Mouse (Mus musculus): ENCODE results near the gene Ubald2. TPM values are rescaled to one million over a fixed set of nuclear protein-coding genes. Genes with fewer than 3 reads are reported as not detected.

Ubald2 gene
- polyA plus RNA-seq, 1 experiment from 2014 or later, result 59.6 TPM

GRCm38 (mm10) chr11:116429862-116430613 lies 3.9 kb upstream of the Ubald2 start:
- Histone ChIP-seq H3K27ac (no peak overlapping the region), H3K27me3 (peaks cover 13% of the 10 kb centered on the region; the same call in 1 of the 2 replicates), H3K9ac (no peak overlapping the region), H3K4me1 (peaks cover 12% of the 10 kb centered on the region), H3K4me2 (no peak overlapping the region), H3K36me3 (replicated peaks) (no peaks in the 10 kb centered on the region), H3K4me3 (replicated peaks) (no peak overlapping the region), H3K9me3 (no peaks in the 10 kb centered on the region)
- ATAC-seq (ENCODE audit: low FRiP score), result no peak
- 87% methylated on average over 9 of the region's 9 CpGs for WGBS

- H3K9ac ChIP-seq, result no peak overlapping the region
- WGBS, result 29% methylated on average over 22 of the region's 22 CpGs
- H3K27ac ChIP-seq, result no peak overlapping the region
- H3K4me2 ChIP-seq, result peak overlapping the region; percentile 29; the same call in 1 of the 2 replicates
- no peak overlapping the region for H3K4me3 ChIP-seq (replicated peaks)
- H3K36me3 ChIP-seq (replicated peaks), result peaks cover 2% of the 10 kb centered on the region
- H3K27me3 ChIP-seq, result peaks cover 13% of the 10 kb centered on the region; the same call in 1 of the 2 replicates
- ATAC-seq (ENCODE audit: low FRiP score), result no peak
- no peaks in the 10 kb centered on the region for H3K9me3 ChIP-seq
- peaks cover 21% of the 10 kb centered on the region for H3K4me1 ChIP-seq
Measured at GRCm38 (mm10) chr11:116430723-116431427, 3.0 kb upstream of the Ubald2 start.

DNA sequence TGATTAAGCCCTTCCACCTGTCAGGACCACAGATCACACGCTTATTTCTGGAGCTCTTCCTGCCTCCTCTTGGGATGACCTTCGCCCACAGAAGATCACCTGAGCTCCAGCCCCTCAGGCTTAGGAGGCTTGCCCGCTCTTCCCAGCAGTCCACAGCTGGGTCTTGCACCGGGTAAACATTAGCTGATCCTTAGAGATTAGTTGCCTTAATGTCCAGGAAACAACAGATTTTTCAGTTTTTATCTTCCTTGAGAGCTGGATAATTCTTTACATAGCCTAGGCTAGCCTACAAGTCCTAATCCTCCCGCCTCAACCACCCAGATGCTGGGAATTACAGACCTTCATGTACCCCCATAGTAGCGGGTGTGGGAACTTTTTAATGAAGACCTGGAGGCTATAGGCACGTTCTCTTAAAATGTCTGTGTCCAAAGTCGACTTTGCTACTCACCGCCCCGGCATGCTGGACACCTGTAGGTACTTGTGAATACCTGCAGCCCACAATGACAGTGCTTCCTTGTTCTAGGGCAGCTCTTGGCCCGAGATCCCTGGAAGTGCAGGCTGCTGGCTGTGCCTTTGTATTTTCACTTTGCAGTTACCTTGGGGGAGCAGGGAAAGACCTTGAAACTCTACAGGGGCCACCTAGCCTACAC lies 2.3 kb upstream of the Ubald2 start:
- H3K4me3 ChIP-seq (replicated peaks), result no peak overlapping the region
- peaks cover 13% of the 10 kb centered on the region; the same call in 1 of the 2 replicates for H3K27me3 ChIP-seq
- H3K27ac ChIP-seq, result no peak overlapping the region

DNA sequence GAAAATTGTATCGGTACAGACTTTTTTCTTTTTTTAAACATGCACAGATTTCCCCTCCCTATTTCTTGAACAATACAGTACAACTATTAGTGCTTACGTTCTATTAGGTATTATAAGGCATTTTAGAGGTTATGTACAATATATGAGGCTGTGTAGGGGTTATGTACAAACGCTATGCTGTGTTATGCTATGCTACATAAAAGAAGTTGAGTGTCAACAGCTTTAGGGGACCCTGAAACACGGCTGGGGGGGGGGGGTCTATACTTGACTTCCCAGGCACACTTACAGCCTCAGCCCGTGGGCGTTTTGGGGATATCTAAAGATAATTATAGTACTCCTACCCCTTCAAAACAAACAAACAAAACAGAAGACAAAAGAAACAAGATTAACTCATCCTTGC lies 1.8 kb upstream of the Ubald2 start:
- no peak overlapping the region for H3K27ac ChIP-seq
- H3K9ac ChIP-seq, result no peak overlapping the region
- peaks cover 33% of the 10 kb centered on the region for H3K4me1 ChIP-seq
- ATAC-seq (ENCODE audit: low FRiP score), result no peak
- peaks cover 13% of the 10 kb centered on the region; the same call in 1 of the 2 replicates for H3K27me3 ChIP-seq
- H3K36me3 ChIP-seq (replicated peaks), result peaks cover 14% of the 10 kb centered on the region
- H3K9me3 ChIP-seq, result no peaks in the 10 kb centered on the region
- 56% methylated on average over 6 of the region's 6 CpGs for WGBS
- no peak overlapping the region for H3K4me3 ChIP-seq (replicated peaks)
- H3K4me2 ChIP-seq, result no peak overlapping the region

More for the DNA sequence above, 2.3 kb upstream of the Ubald2 start:
- Histone ChIP-seq H3K9me3 (no peaks in the 10 kb centered on the region), H3K36me3 (replicated peaks) (peaks cover 9% of the 10 kb centered on the region), H3K4me2 (peak overlapping the region; percentile 29; the same call in 1 of the 2 replicates), H3K9ac (no peak overlapping the region), H3K4me1 (peaks cover 28% of the 10 kb centered on the region)
- no peak for ATAC-seq (ENCODE audit: low FRiP score)
- 43% methylated on average over 11 of the region's 11 CpGs for WGBS

DNA sequence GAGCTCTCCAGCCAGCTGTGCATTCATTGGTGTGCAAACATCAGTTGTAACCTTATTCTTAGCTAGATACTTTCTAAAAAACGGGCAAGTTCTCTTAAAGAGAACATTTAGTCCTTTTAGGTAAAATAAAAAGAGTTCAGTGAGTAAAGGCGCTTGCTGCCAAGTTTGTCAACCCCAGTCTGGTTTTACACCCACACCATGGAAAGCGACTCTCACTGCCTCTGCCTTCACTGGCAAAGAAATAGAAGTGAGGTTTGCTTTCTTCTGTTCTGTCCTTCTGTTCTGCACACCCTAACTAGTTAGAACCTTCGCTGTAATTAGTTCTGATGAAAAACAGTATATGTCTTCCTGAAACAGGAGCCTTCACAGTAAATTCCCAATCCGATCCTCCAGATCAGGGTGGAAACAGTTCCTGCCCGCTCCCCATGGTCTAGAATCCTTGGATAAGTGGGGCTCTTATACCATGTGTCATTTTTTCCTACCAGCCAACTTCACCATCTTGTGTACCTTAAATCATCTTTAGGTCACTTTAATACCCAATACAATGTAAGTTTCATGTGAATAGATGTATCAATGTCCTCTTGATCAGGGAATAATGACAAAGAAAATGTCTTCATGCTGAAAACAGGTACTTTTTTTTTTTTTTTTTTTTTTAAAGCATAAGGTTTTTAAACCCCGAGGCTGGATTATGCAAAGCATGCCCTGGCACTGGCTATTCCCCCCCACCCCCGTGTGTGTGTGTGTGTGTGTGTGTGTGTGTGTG lies 1.1 kb upstream of the Ubald2 start:
- peaks cover 40% of the 10 kb centered on the region for H3K4me1 ChIP-seq
- peaks cover 21% of the 10 kb centered on the region for H3K36me3 ChIP-seq (replicated peaks)
- no peak for ATAC-seq (ENCODE audit: low FRiP score)
- 65% methylated on average over 8 of the region's 8 CpGs for WGBS
- H3K9ac ChIP-seq, result no peak overlapping the region
- no peaks in the 10 kb centered on the region for H3K9me3 ChIP-seq
- H3K4me3 ChIP-seq (replicated peaks), result no peak overlapping the region
- H3K4me2 ChIP-seq, result no peak overlapping the region
- H3K27ac ChIP-seq, result no peak overlapping the region
- peaks cover 13% of the 10 kb centered on the region; the same call in 1 of the 2 replicates for H3K27me3 ChIP-seq

DNA sequence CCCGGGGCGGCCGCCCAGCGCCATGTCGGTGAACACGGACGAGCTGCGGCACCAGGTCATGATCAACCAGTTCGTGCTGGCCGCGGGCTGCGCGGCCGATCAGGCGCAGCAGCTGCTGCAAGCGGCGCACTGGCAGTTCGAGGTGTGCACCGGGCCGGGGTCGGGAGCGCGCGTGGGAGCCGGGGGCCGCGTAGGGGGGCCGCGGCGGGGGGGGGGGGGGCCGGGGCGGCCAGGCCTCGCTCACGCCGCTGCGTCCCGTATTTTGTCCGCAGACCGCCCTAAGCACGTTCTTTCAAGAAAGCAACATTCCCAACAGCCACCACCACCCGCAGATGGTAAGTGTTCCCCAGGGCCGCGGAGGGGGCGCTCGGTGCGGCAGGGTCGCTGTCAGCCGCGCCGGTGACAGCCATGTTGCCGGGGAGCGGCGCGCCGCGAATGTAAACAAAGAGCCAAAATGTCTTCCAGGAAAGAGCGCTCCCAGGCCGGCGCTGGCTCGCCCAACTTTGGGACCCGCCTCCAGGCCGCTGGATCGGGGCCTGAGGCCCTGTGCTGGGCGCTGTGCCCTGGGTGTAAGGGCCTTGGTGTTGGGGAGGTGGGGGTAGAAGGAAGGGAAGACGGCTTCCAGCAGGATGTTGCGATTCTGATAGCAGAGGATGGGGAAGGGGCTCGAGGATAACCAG lies 533 bp downstream of the Ubald2 start:
- peak; percentile 3 for ATAC-seq (ENCODE audit: low FRiP score)
- WGBS, result under 1% methylated on average over 53 of the region's 67 CpGs
- peaks cover 43% of the 10 kb centered on the region for H3K4me1 ChIP-seq

GRCm38 (mm10) chr11:116434967-116435752 lies 1.3 kb downstream of the Ubald2 start:
- 53% methylated on average over 12 of the region's 12 CpGs for WGBS
- Histone ChIP-seq H3K36me3 (replicated peaks) (peaks cover 36% of the 10 kb centered on the region), H3K27ac (peak overlapping the region; percentile 96), H3K4me2 (peak overlapping the region; percentile 88), H3K4me1 (peaks cover 43% of the 10 kb centered on the region), H3K9ac (peak overlapping the region; percentile 98), H3K4me3 (replicated peaks) (peak overlapping the region; percentile 93), H3K9me3 (no peaks in the 10 kb centered on the region), H3K27me3 (peaks cover 13% of the 10 kb centered on the region; the same call in 1 of the 2 replicates)
- ATAC-seq (ENCODE audit: low FRiP score), result 0 out of 2 replicates have a peak, but pooled peaks have one; percentile 1

More for the DNA sequence above, 533 bp downstream of the Ubald2 start:
- Histone ChIP-seq H3K27me3 (peaks cover 13% of the 10 kb centered on the region; the same call in 1 of the 2 replicates), H3K9ac (peak overlapping the region; percentile 98), H3K4me3 (replicated peaks) (peak overlapping the region; percentile 93), H3K36me3 (replicated peaks) (peaks cover 29% of the 10 kb centered on the region), H3K4me2 (peak overlapping the region; percentile 88), H3K9me3 (no peaks in the 10 kb centered on the region), H3K27ac (peak overlapping the region; percentile 96)

GRCm38 (mm10) chr11:116435992-116436724 lies 2.3 kb downstream of the Ubald2 start:
- peak overlapping the region; percentile 46 for H3K9ac ChIP-seq
- H3K4me3 ChIP-seq (replicated peaks), result peak overlapping the region; percentile 93
- no peaks in the 10 kb centered on the region for H3K9me3 ChIP-seq
- peaks cover 36% of the 10 kb centered on the region for H3K36me3 ChIP-seq (replicated peaks)
- H3K27ac ChIP-seq, result peak overlapping the region; percentile 53; the same call in 1 of the 2 replicates
- no peak for ATAC-seq (ENCODE audit: low FRiP score)
- peaks cover 8% of the 10 kb centered on the region; the same call in 1 of the 2 replicates for H3K27me3 ChIP-seq
- H3K4me1 ChIP-seq, result peaks cover 36% of the 10 kb centered on the region
- 74% methylated on average over 5 of the region's 5 CpGs for whole genome bisulfite sequencing
- peak overlapping the region; percentile 88 for H3K4me2 ChIP-seq

DNA sequence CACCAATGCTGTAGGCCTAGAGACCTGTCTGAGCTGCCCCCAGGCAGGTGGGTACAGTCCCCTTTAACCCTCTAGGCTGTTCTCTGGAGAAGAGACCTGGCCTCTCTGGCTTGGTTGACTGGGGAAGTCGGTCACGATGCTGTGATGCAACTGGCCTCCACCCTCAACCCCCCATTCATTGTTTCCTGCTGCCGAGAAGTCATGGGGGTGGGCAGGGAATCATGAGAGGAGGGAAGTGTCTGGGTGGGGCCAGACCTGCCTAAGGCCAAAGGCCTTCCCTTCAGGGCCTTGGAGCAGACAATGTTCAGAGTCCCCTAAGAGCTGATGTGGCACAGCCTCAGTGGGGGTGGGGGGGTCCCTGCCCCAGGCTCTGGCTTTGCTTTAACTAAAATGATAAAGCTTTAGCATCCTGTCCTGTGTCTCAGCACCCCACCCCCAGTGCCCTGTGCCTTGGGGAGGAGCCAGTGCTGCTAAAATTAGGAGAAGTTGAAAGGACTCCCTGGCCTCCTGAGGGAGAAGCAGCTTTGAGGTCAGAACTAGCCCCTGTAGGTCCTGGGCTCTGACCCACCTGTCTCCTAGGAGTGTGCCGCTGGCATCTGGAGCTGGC lies 2.9 kb downstream of the Ubald2 start:
- Histone ChIP-seq H3K4me1 (peaks cover 33% of the 10 kb centered on the region), H3K9ac (peak overlapping the region; percentile 46; the same call in 1 of the 2 replicates), H3K9me3 (no peaks in the 10 kb centered on the region), H3K4me2 (peak overlapping the region; percentile 88), H3K27me3 (peaks cover under 1% of the 10 kb centered on the region; the same call in 1 of the 2 replicates), H3K27ac (0 out of 2 replicates have a peak overlapping the region, but pooled peaks have one; percentile 25), H3K36me3 (replicated peaks) (peaks cover 36% of the 10 kb centered on the region), H3K4me3 (replicated peaks) (peak overlapping the region; percentile 93; the same call in 1 of the 2 replicates)
- 63% methylated on average over 4 of the region's 4 CpGs for WGBS
- no peak for ATAC-seq (ENCODE audit: low FRiP score)

DNA sequence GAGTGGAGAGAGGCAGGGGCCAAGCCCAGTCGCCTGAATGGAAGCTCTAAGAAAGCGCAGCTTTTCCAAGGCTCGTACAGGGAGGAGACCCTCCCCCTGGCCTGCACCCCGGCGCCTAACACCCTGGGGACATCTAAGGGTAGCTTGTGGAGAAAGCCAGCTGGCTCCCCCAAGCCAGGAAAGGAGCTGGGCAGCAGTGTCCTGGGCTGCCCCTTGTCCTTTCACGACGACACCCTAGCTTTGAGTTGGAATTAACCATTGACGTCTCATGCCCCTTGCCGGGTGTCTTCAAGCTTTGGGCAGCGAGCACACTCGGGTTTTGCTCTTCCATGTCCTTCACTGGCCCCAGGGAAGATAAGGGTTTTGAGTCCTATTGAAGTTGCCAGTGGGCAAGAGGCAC lies 3.6 kb downstream of the Ubald2 start:
- Histone ChIP-seq H3K27ac (0 out of 2 replicates have a peak overlapping the region, but pooled peaks have one; percentile 25), H3K36me3 (replicated peaks) (peaks cover 36% of the 10 kb centered on the region), H3K9ac (no peak overlapping the region; the same call in 1 of the 2 replicates), H3K27me3 (no peaks in the 10 kb centered on the region), H3K4me1 (peaks cover 33% of the 10 kb centered on the region), H3K4me2 (no peak overlapping the region), H3K4me3 (replicated peaks) (no peak overlapping the region), H3K9me3 (no peaks in the 10 kb centered on the region)
- WGBS, result 89% methylated on average over 11 of the region's 11 CpGs
- no peak for ATAC-seq (ENCODE audit: low FRiP score)

Data from forebrain, embryonic 12.5 days (tissue).